Comparison of ENCODE assay signal across 10 mouse cellular contexts in the genomic region with DNA sequence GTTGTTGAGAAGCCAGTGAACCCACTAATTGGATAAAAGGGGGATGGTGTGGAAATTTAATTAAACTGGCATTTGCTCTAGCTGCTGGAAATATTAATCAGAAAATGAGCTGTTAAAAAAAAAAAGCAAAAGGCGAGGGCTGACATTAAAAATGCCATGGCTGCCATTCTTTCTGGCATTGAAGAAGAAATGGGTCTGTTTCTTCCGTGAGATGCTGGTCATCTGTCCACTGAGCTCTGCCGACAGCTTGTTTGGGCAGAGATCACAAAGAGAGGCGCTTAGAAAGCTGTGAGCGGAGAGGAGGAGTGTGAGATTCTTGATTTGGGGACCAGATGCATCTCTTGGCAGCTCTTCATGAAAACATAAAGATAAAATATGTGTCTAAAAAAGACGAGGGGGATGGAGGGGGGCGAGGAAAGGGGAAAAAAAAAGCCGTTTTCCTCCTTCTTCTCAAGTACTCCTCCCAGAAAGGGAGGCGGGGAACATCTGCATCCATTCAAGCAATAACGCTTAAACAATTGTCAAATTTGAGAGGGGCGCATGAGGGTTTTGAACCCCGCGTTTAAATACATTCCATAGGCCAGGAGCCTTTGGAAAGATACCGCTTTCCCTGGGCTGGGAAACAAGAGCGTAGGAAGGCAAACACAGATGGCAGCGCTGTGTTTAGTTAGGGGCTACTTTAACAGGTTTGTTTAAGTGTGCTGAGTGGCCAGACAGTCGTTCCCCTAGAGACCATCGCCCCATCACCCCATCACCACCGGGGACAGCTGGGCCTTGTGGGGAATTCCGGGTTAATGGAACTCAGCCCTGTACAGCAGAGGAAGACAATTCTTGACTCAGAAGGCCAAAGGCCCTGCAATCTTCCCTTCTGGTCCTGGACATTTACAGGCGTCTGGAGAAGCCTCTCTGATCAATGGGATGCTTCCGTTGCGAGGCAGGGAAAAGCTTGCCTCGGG.
DNase-seq lines count a peak whose midpoint lies in the region; ATAC-seq and TF ChIP-seq lines count a peak whose summit lies in the region.
"Had no signal": no experiment of that assay in that cellular context is flagged by ENCODE, and none has a peak within 500 bp of the region (broad histone marks: within the 10 kb centered on the region; RNA-seq: fewer than 3 reads in every experiment).

No protein-coding gene starts in this region.

- intact Hi-C loops in heart, adult 2 months (cut with DNase I): no loop called here
- intact Hi-C loops in heart, postnatal 25 days (cut with DNase I): no loop called here

- no peaks in the 10 kb centered on the region for H3K9me3 ChIP-seq in kidney, embryonic 14.5 days (ENCODE audit: control insufficient read depth, low read length)
- H3K9me3 ChIP-seq in forebrain, embryonic 10.5 days: no peaks in the 10 kb centered on the region
- no peaks in the 10 kb centered on the region for H3K9me3 ChIP-seq in neural tube, embryonic 14.5 days (ENCODE audit: control insufficient read depth, low read length)
- H3K9me3 ChIP-seq: heart, embryonic 10.5 days had no signal

- no peak overlapping the region for H3K9ac ChIP-seq in kidney, embryonic 14.5 days (ENCODE audit: low read depth, low read length)
- H3K9ac ChIP-seq in neural tube, embryonic 14.5 days (replicated peaks; ENCODE audit: low read depth, low read length): no peak overlapping the region
- H3K9ac ChIP-seq in heart, adult 2 months (ENCODE audit: low read depth, low read length): no peak overlapping the region

- no peak overlapping the region for H3K27ac ChIP-seq in kidney, embryonic 14.5 days (ENCODE audit: low read depth, low read length)
- H3K27ac ChIP-seq in forebrain, embryonic 10.5 days: peak overlapping the region; percentile 49; the same call in 1 of the 2 replicates
- peak overlapping the region; percentile 82 for H3K27ac ChIP-seq in layer of hippocampus, adult 2 months
- H3K27ac ChIP-seq in neural tube, embryonic 14.5 days (ENCODE audit: low read depth, low read length): peak overlapping the region; percentile 16
- H3K27ac ChIP-seq in heart, adult 2 months: no peak overlapping the region
- H3K27ac ChIP-seq: heart, embryonic 10.5 days had no signal

- H3K4me3 ChIP-seq in kidney, embryonic 14.5 days (ENCODE audit: low read length): no peak overlapping the region
- no peak overlapping the region for H3K4me3 ChIP-seq in forebrain, embryonic 10.5 days
- H3K4me3 ChIP-seq in layer of hippocampus, adult 2 months: no peak overlapping the region; the same call in 1 of the 2 replicates
- H3K4me3 ChIP-seq in neural tube, embryonic 14.5 days (ENCODE audit: low read depth, low read length): no peak overlapping the region
- no peak overlapping the region for H3K4me3 ChIP-seq in heart, adult 2 months
- H3K4me3 ChIP-seq: heart, embryonic 10.5 days had no signal

- 53% methylated on average over 24 of the region's 24 CpGs for WGBS in kidney, embryonic 14.5 days
- WGBS in forebrain, embryonic 10.5 days: 65% methylated on average over 24 of the region's 24 CpGs
- WGBS in neural tube, embryonic 14.5 days: 53% methylated on average over 24 of the region's 24 CpGs
- 68% methylated on average over 24 of the region's 24 CpGs for WGBS in heart, adult 2 months

- no peaks in the 10 kb centered on the region for H3K27me3 ChIP-seq in kidney, embryonic 14.5 days (ENCODE audit: control insufficient read depth, insufficient read depth, low read length)
- peaks cover 22% of the 10 kb centered on the region for H3K27me3 ChIP-seq in forebrain, embryonic 10.5 days (ENCODE audit: poor library complexity, severe bottlenecking)
- no peaks in the 10 kb centered on the region for H3K27me3 ChIP-seq in neural tube, embryonic 14.5 days (ENCODE audit: control insufficient read depth, insufficient read depth, low read length)
- H3K27me3 ChIP-seq in heart, adult 2 months (ENCODE audit: control insufficient read depth, insufficient read depth, low read length): no peaks in the 10 kb centered on the region

- TF ChIP-seq POLR2A in heart, adult 2 months (IDR thresholded peaks at IDR 0.05; ENCODE audit: insufficient read depth, low read depth, low read length): no peak

- no peak; the same call in 1 of the 2 replicates for ATAC-seq in kidney, embryonic 14.5 days (ENCODE audit: low FRiP score, low TSS enrichment)
- no peak for ATAC-seq in neural tube, embryonic 14.5 days (ENCODE audit: low read depth)

- peak; percentile 20 to 37 for DNase-seq in kidney, postnatal 4 days
- peak; percentile 15 for DNase-seq in forebrain, embryonic 10.5 days (ENCODE audit: extremely low spot score, low spot score)
- peak in 1 of 2 experiments; percentile 13 for DNase-seq in layer of hippocampus, adult 2 months (ENCODE audit: low spot score in 2 of 2)
- DNase-seq in thymus, postnatal 36 days: no peak
- DNase-seq in heart, adult 2 months: no peak
- DNase-seq in heart, postnatal 25 days (ENCODE audit: low spot score): no peak
- DNase-seq: lung, adult 2 months had no signal

- no peaks in the 10 kb centered on the region for H3K79me2 ChIP-seq in heart, adult 2 months (replicated peaks; ENCODE audit: control insufficient read depth, insufficient read depth, low read length)

- no peak for TF ChIP-seq CTCF in layer of hippocampus, adult 2 months (conservative IDR thresholded peaks at IDR 0.05)
- TF ChIP-seq CTCF in heart, adult 2 months (IDR thresholded peaks at IDR 0.05): no peak

- H3K4me2 ChIP-seq in kidney, embryonic 14.5 days (replicated peaks; ENCODE audit: low read depth, low read length): no peak overlapping the region
- H3K4me2 ChIP-seq in neural tube, embryonic 14.5 days (ENCODE audit: low read depth, low read length): no peak overlapping the region

- no peaks in the 10 kb centered on the region for H3K36me3 ChIP-seq in kidney, embryonic 14.5 days (ENCODE audit: control insufficient read depth, insufficient read depth, low read length)
- no peaks in the 10 kb centered on the region for H3K36me3 ChIP-seq in forebrain, embryonic 10.5 days (replicated peaks)
- H3K36me3 ChIP-seq in neural tube, embryonic 14.5 days (ENCODE audit: control insufficient read depth, insufficient read depth, low read length): no peaks in the 10 kb centered on the region
- no peaks in the 10 kb centered on the region for H3K36me3 ChIP-seq in heart, adult 2 months (ENCODE audit: control insufficient read depth, insufficient read depth, low read length)
- H3K36me3 ChIP-seq: heart, embryonic 10.5 days had no signal

- no peaks in the 10 kb centered on the region for H3K4me1 ChIP-seq in kidney, embryonic 14.5 days (ENCODE audit: control insufficient read depth, insufficient read depth, low read length)
- peaks cover 24% of the 10 kb centered on the region for H3K4me1 ChIP-seq in forebrain, embryonic 10.5 days
- H3K4me1 ChIP-seq in neural tube, embryonic 14.5 days (ENCODE audit: control insufficient read depth, insufficient read depth, low read length): 0 out of 2 replicates have a peak, but pooled peaks cover 5% of the 10 kb centered on the region
- H3K4me1 ChIP-seq in heart, adult 2 months (ENCODE audit: control insufficient read depth, insufficient read depth, low read length): peaks cover 3% of the 10 kb centered on the region; the same call in 1 of the 2 replicates

- TF ChIP-seq EP300 in heart, adult 2 months (IDR thresholded peaks at IDR 0.05; ENCODE audit: insufficient read depth, low read depth, low read length): no peak

Comparison
In these comparisons a context has a peak if more than half of its experiments do, and no peak if none do; other contexts are left out.
1. DNase-seq: peak in kidney, postnatal 4 days (2 of 2) and forebrain, embryonic 10.5 days (single experiment); none in thymus, postnatal 36 days (0 of 2), heart, adult 2 months (0 of 2) and heart, postnatal 25 days (single experiment).
2. H3K27ac ChIP-seq: peak in forebrain, embryonic 10.5 days (single experiment), layer of hippocampus, adult 2 months (single experiment) and neural tube, embryonic 14.5 days (single experiment); none in kidney, embryonic 14.5 days (single experiment) and heart, adult 2 months (single experiment).